Mouse (Mus musculus): ENCODE measurements around the gene Rab5c. TPM values are rescaled to one million over a fixed set of nuclear protein-coding genes. Genes with fewer than 3 reads are reported as not detected.

Gene Rab5c
- total RNA-seq, 2 experiments from 2014 or later, result 35.0 to 44.5 TPM

- intact Hi-C loops (cut with DNase I), result loop anchor here (5.0 kb wide), 1 partner anchor 321 kb away; the partner anchor contains the start of gene Hsd17b1
- no peak for DNase-seq
Observed at GRCm38 (mm10) chr11:100756476-100756875, 18.5 kb upstream of the Rab5c start.

DNA sequence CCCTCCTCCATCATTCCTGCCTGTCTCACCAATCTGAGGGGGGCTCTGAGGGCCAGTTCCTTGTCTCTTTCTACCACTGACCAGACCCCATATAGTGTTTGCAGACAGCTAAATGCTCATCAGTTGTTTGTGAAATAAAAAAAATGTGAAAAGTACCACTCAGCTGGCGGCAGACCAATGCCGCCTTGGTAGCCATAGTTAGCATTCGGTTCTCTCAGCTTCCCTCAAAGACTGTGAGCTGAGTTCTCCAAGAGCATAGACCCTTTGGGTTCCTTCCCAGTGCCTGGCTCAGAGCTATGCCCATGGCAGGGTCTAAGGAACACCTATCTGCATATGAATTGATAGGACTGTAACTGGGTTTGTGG lies 16.7 kb upstream of the Rab5c start:
- no peak for DNase-seq
- intact Hi-C loops (cut with DNase I), result loop anchor here (5.0 kb wide), 1 partner anchor 323 kb away; the partner anchor contains the start of gene Hsd17b1

GRCm38 (mm10) chr11:100754021-100754692 lies 16.1 kb upstream of the Rab5c start:
- intact Hi-C loops (cut with DNase I), result no loop called here
- no peak for DNase-seq

DNA sequence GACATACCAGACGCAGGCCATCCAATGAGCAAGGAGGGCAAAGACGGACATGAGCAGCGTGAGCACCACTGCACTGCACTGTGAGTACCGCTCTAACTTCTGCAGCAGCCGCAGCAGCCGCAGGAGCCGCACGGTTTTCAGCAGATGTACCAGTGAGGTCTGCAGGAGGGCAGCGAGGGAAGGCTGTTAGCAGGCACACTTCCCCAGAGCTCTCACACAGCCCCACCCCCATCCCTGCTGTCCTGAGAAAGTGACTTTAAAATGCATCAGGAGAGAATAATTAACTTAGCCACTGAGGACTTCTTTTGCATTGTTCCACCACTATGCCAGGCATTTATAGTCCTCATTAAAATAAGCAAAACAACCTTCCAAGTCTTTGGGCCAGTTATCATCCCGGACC lies 14.3 kb upstream of the Rab5c start:
- intact Hi-C loops (cut with DNase I), result no loop called here
- DNase-seq, result no peak

- intact Hi-C loops (cut with DNase I), result no loop called here
- DNase-seq, result no peak
Observed at GRCm38 (mm10) chr11:100750127-100750526, 12.1 kb upstream of the Rab5c start.

GRCm38 (mm10) chr11:100749469-100749868 lies 11.5 kb upstream of the Rab5c start:
- intact Hi-C loops (cut with DNase I), result loop anchor here (10.0 kb wide), 1 partner anchor 315 kb away; no protein-coding TSS in a partner anchor
- DNase-seq, result no peak

GRCm38 (mm10) chr11:100748620-100749019 lies 10.6 kb upstream of the Rab5c start:
- DNase-seq, result no peak
- intact Hi-C loops (cut with DNase I), result loop anchor here (10.0 kb wide), 1 partner anchor 316 kb away; no protein-coding TSS in a partner anchor

DNA sequence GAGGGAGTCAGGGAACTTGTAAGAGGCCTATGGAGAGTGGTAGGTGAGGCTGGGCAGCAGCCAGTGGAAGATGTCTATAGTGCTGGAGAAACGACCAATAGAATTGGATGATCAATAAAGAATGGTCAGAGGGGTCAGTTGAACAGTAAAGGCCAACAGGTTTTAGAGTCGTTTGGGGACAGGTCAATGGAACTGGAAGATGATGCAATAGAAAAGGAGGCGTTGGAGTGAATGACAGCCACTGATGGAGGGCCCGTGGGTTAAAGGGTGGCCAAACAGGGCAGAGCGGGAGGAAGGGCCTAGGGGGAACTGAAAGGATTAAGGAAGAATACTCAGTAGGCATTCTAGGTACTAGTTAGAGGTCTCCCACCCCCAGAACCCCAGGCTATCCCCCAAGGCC lies 9.1 kb upstream of the Rab5c start:
- intact Hi-C loops (cut with DNase I), result loop anchor here (10.0 kb wide), 1 partner anchor 318 kb away; no protein-coding TSS in a partner anchor
- no peak for DNase-seq

GRCm38 (mm10) chr11:100746546-100746945 lies 8.5 kb upstream of the Rab5c start:
- intact Hi-C loops (cut with DNase I), result loop anchor here (10.0 kb wide), 1 partner anchor 318 kb away; no protein-coding TSS in a partner anchor
- no peak for DNase-seq

DNA sequence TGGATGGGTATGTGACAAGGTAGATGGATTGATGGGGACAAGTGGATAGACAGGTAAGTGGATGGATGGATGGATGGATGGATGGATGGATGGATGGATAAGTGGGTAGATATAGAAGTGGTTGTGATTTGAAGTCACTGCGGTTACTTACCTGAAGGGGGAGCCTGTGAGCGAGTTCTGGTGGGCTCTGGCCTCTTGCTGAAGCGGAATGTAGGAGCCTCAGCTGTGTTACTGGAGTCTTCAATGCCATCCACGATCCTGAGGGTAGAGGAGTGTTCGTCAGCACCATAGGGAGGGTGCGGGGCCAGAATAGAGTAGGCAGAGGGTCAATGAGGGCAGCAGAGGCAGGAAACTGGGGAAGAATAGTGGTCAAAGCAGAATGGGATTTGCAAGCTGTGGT lies 7.1 kb upstream of the Rab5c start:
- intact Hi-C loops (cut with DNase I), result loop anchor here (2.0 to 10.0 kb wide), 2 partner anchors 14 to 320 kb away; partner anchors contain the start of gene Kcnh4
- DNase-seq, result no peak

GRCm38 (mm10) chr11:100741348-100741747 lies 3.3 kb upstream of the Rab5c start:
- intact Hi-C loops (cut with DNase I), result loop anchor here (10.0 kb wide), 1 partner anchor 323 kb away; no protein-coding TSS in a partner anchor
- peak; percentile 49 to 58 for DNase-seq

DNA sequence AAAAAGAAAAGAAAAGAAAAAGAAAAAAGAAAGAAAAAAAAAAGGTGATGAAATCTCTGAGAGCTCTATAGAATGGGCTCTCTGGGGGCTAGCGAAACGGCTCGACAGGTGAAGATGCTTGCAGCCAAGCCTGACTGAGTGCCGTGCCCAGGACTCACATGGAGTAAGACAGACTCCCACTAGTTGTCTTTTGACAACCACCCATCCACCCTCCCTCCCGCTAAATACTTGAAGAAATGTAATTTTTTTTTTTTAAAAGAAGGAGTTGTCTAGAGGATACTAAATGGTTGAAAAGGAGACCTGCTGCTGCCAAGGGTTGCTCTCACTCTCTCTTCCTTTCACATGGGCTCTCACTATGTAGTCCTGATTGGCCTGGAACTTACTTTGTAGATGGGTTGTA lies 734 bp upstream of the Rab5c start:
- intact Hi-C loops (cut with DNase I), result no loop called here
- DNase-seq, result no peak

DNA sequence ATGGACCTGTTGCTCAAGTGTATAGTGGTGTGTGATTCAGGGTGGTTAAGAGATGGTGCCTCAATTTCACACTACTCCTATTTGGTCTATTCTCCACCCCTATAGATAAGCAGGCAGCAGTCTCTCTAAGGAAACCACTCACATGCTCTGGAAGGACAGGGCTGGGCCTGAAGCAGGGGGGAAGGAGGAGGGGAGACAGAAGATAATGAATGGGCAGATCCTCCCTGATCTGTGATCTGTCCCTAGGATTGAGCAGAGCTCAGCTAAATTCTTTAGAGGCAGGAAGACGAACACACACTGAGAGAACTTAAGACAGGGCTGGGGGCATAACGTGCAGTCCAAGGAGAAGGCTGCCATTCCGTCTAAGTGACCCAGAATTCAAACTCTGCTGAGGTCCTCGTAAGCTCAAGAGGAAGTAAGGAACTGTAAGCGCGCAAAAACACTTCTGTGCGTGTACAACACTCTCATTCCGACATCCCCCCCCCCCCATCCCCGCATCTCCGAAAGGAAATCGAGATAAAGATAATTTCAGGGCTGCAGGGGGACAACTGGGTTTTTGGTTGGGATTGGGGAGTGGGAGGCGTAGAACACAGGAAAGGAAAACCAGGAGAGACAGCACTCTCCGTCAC lies 796 bp downstream of the Rab5c start:
- intact Hi-C loops (cut with DNase I), result no loop called here
- DNase-seq, result no peak

DNA sequence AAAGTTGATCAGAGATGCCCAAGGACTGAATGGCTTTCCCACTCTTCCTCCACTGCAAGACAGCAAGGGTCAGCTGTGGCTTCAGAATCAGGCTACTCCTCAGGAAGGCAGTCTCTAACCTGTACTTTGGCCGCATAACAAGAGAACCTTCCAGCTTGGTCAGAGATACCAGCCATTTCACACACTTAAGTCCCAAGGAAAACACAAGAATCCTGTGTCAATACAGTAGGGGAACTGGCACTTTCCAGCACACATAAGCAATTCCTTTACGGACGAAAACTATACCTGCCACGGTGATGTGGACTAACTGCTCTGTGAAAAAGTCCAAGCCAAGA lies 1.3 kb downstream of the Rab5c start:
- no peak for DNase-seq
- intact Hi-C loops (cut with DNase I), result no loop called here

GRCm38 (mm10) chr11:100735954-100736745 lies 1.9 kb downstream of the Rab5c start:
- intact Hi-C loops (cut with DNase I), result no loop called here
- DNase-seq, result no peak

- intact Hi-C loops (cut with DNase I), result no loop called here
- no peak for DNase-seq
Observed at GRCm38 (mm10) chr11:100735134-100735865, 2.7 kb downstream of the Rab5c start.

DNA sequence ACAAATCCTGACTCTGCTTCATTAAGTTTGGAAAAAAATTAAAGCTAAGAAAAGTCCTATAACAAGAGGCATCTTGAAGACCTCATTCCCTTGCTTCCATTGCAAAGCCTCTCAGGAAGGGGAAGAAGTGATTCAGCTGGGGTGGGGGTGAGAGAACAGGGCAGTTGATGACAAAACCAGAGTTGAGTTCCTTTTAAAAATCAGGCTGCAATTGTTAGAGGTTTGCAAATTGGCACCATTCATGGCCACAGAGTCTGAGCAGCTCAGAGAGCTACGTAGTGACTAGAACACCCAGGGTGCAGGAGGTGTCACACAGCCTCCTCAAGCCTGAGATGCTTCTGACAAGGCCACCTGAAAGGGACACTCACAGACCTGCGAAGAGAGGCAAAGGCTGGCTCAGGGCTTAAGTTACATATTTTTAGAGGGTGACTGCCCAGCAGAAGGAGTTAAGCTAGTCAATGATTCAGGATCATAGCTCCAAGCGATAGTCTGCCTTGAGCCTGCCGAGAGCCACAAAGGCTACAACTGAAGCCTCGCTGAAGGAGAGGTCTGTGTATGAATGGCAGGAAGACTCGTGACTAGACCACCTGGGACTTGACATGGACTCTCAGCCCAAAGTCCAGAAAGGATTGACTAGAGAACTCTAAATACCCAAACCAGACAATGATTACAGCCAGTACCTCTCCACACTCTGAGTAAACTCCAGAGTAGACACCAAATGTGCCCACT lies 7.4 kb downstream of the Rab5c start:
- DNase-seq, result no peak
- intact Hi-C loops (cut with DNase I), result no loop called here

GRCm38 (mm10) chr11:100729976-100730375 lies 8.0 kb downstream of the Rab5c start:
- no peak for DNase-seq
- intact Hi-C loops (cut with DNase I), result no loop called here

DNA sequence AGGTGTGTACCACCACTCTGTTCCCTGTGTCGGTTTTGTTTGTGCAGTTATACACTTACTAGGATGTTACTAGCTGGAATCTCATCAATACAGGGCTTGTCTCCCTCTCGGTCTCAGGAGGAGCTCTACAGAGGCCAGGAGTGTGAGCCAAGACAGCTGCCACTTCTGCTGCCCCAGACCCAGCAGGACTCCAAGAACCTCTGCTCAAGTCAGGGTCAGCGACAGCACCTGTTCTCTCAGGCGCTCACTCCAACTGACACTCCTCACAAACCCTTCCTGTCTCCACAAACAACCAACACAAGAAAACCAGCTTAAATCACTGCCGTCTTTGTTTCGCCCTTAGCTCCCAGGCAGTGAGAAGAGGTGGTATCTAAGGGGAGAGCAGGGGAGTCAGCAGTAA lies 9.4 kb downstream of the Rab5c start:
- DNase-seq, result no peak
- intact Hi-C loops (cut with DNase I), result no loop called here

GRCm38 (mm10) chr11:100727201-100727600 lies 10.8 kb downstream of the Rab5c start:
- DNase-seq, result no peak
- intact Hi-C loops (cut with DNase I), result no loop called here
